9 mouse cellular contexts compared by ENCODE assay signal in genomic region chr11:57617526-57618264, GRCm38 (mm10). TPM values are rescaled to one million over a fixed set of nuclear protein-coding genes. Genes with fewer than 3 reads are reported as not detected.
DNase-seq lines count a peak whose midpoint lies in the region; ATAC-seq and TF ChIP-seq lines count a peak whose summit lies in the region.
"Had no signal": no experiment of that assay in that cellular context is flagged by ENCODE, and none has a peak within 500 bp of the region (broad histone marks: within the 10 kb centered on the region; RNA-seq: fewer than 3 reads in every experiment).

No protein-coding gene starts in this region.

- no peak overlapping the region for H3K27ac ChIP-seq in hindbrain, embryonic 14.5 days
- H3K27ac ChIP-seq in hindbrain, embryonic 16.5 days (ENCODE audit: low read depth, low read length) = no peak overlapping the region
- no peak overlapping the region for H3K27ac ChIP-seq in heart, postnatal 0 days (ENCODE audit: low read depth)
- H3K27ac ChIP-seq: embryonic facial prominence, embryonic 15.5 days had no signal

- H3K36me3 ChIP-seq in hindbrain, embryonic 14.5 days (replicated peaks; ENCODE audit: control insufficient read depth, insufficient read depth) = no peaks in the 10 kb centered on the region
- no peaks in the 10 kb centered on the region for H3K36me3 ChIP-seq in hindbrain, embryonic 16.5 days (ENCODE audit: control insufficient read depth, insufficient read depth, low read length)
- H3K36me3 ChIP-seq in heart, postnatal 0 days (replicated peaks; ENCODE audit: control insufficient read depth, insufficient read depth, low read length) = no peaks in the 10 kb centered on the region
- H3K36me3 ChIP-seq: embryonic facial prominence, embryonic 15.5 days had no signal

- peaks cover 5% of the 10 kb centered on the region; the same call in 1 of the 2 replicates for H3K4me1 ChIP-seq in hindbrain, embryonic 14.5 days (replicated peaks; ENCODE audit: control insufficient read depth, insufficient read depth, low read length)
- H3K4me1 ChIP-seq in hindbrain, embryonic 16.5 days (ENCODE audit: control insufficient read depth, insufficient read depth, low read depth, low read length) = peaks cover 5% of the 10 kb centered on the region
- no peaks in the 10 kb centered on the region for H3K4me1 ChIP-seq in heart, postnatal 0 days (ENCODE audit: control insufficient read depth, insufficient read depth)

- 33% methylated on average over 15 of the region's 15 CpGs for WGBS in hindbrain, embryonic 14.5 days
- WGBS in hindbrain, embryonic 16.5 days = 37% methylated on average over 15 of the region's 15 CpGs
- WGBS in heart, postnatal 0 days = 25% methylated on average over 15 of the region's 15 CpGs

- no peaks in the 10 kb centered on the region for H3K27me3 ChIP-seq in hindbrain, embryonic 14.5 days (ENCODE audit: control insufficient read depth, insufficient read depth, low read length)
- H3K27me3 ChIP-seq in hindbrain, embryonic 16.5 days (replicated peaks; ENCODE audit: control insufficient read depth, insufficient read depth, low read length) = no peaks in the 10 kb centered on the region
- no peaks in the 10 kb centered on the region for H3K27me3 ChIP-seq in heart, postnatal 0 days (ENCODE audit: control insufficient read depth, insufficient read depth, low read length)

- H3K4me2 ChIP-seq in hindbrain, embryonic 14.5 days (replicated peaks) = no peak overlapping the region
- no peak overlapping the region for H3K4me2 ChIP-seq in hindbrain, embryonic 16.5 days (ENCODE audit: low read length)
- H3K4me2 ChIP-seq in heart, postnatal 0 days (ENCODE audit: low read depth, low read length) = no peak overlapping the region
- H3K4me2 ChIP-seq: embryonic facial prominence, embryonic 15.5 days had no signal

- no peak for TF ChIP-seq EP300 in heart, postnatal 0 days (IDR thresholded peaks at IDR 0.05; ENCODE audit: low read depth)

- H3K4me3 ChIP-seq in hindbrain, embryonic 14.5 days (replicated peaks; ENCODE audit: low read length) = no peak overlapping the region
- no peak overlapping the region for H3K4me3 ChIP-seq in hindbrain, embryonic 16.5 days (ENCODE audit: low read length)
- no peak overlapping the region for H3K4me3 ChIP-seq in heart, postnatal 0 days (ENCODE audit: low read depth, low read length)
- H3K4me3 ChIP-seq: embryonic facial prominence, embryonic 15.5 days had no signal

- TF ChIP-seq CTCF in heart, postnatal 0 days (IDR thresholded peaks at IDR 0.05; ENCODE audit: low read depth) = peak; percentile 64

- no peaks in the 10 kb centered on the region for H3K9me3 ChIP-seq in hindbrain, embryonic 14.5 days (ENCODE audit: control insufficient read depth, low read length)
- H3K9me3 ChIP-seq in hindbrain, embryonic 16.5 days (ENCODE audit: control insufficient read depth, low read length) = no peaks in the 10 kb centered on the region
- H3K9me3 ChIP-seq in heart, postnatal 0 days (replicated peaks; ENCODE audit: control insufficient read depth, low read length) = no peaks in the 10 kb centered on the region
- H3K9me3 ChIP-seq: embryonic facial prominence, embryonic 15.5 days had no signal

- H3K9ac ChIP-seq in hindbrain, embryonic 14.5 days = no peak overlapping the region
- no peak overlapping the region for H3K9ac ChIP-seq in hindbrain, embryonic 16.5 days (ENCODE audit: low read depth, low read length)
- no peak overlapping the region for H3K9ac ChIP-seq in heart, postnatal 0 days (replicated peaks; ENCODE audit: low read depth, low read length)
- H3K9ac ChIP-seq: embryonic facial prominence, embryonic 15.5 days had no signal

- DNase-seq in hindbrain, embryonic 14.5 days (ENCODE audit: low spot score) = peak; percentile 44
- peak; percentile 42 for DNase-seq in WW6 (ENCODE audit: low read depth, low spot score)
- DNase-seq in embryo, embryonic 11.5 days (ENCODE audit: low read depth, low spot score) = peak; percentile 31
- DNase-seq in heart, postnatal 0 days (ENCODE audit: low spot score) = peak; percentile 50
- DNase-seq in layer of hippocampus, postnatal 10 days (ENCODE audit: low spot score in 2 of 2) = peak; percentile 41 to 55
- peak; percentile 16 to 26 for DNase-seq in thymus, adult 18-20 months

- ATAC-seq in hindbrain, embryonic 14.5 days (ENCODE audit: low FRiP score) = no peak
- no peak for ATAC-seq in hindbrain, embryonic 16.5 days
- ATAC-seq in heart, postnatal 0 days (ENCODE audit: insufficient read depth, low read depth) = 0 out of 2 replicates have a peak, but pooled peaks have one; percentile 27
- peak; percentile 67 for ATAC-seq in megakaryocyte-erythroid progenitor cell, adult 5-6 weeks (replicated peaks; ENCODE audit: low FRiP score, low TSS enrichment, poor library complexity, severe bottlenecking)

RNA-seq across cellular contexts. Expression of gene Galnt10, which starts 27.5 kb away (rescaled TPM):
- 8.8 and 9.8 TPM in 2 replicates for polyA plus RNA-seq in hindbrain, embryonic 14.5 days (2014; fragmentation: Nextera tagmentation; extraction: Ambion mirVana)
- polyA plus RNA-seq in hindbrain, embryonic 16.5 days (2015; fragmentation: Nextera tagmentation; extraction: Ambion mirVana) = 12.3 and 13.1 TPM in 2 replicates
- total RNA-seq in heart, postnatal 0 days (2014; rRNA removed; ENCODE audit: low replicate concordance) = 3.4 and 10.4 TPM in 2 replicates
- polyA plus RNA-seq in heart, postnatal 0 days (2015; fragmentation: Nextera tagmentation; extraction: Ambion mirVana) = 4.2 and 4.3 TPM in 2 replicates
- total RNA-seq in layer of hippocampus, postnatal 10 days (2021) = 10 to 100 TPM; 10.9 to 11.2 TPM
- total RNA-seq in megakaryocyte-erythroid progenitor cell, adult 5-6 weeks (2014; fragmentation: Nextera tagmentation) = 12.3 and 15.4 TPM in 2 replicates
- 11.1 and 14.3 TPM in 2 replicates for total RNA-seq in megakaryocyte-erythroid progenitor cell, adult 5-6 weeks (2017)

Comparison
In these comparisons a context has a peak if more than half of its experiments do, and no peak if none do; other contexts are left out.
1. ATAC-seq: peak in heart, postnatal 0 days (single experiment) and megakaryocyte-erythroid progenitor cell, adult 5-6 weeks (single experiment); none in hindbrain, embryonic 14.5 days (single experiment) and hindbrain, embryonic 16.5 days (single experiment).
2. Peak in every context shown above with its lines, with median percentiles within 50 percentile points of each other: DNase-seq.